Mouse (Mus musculus): Measurements from ENCODE around the gene Supt3.

DNA sequence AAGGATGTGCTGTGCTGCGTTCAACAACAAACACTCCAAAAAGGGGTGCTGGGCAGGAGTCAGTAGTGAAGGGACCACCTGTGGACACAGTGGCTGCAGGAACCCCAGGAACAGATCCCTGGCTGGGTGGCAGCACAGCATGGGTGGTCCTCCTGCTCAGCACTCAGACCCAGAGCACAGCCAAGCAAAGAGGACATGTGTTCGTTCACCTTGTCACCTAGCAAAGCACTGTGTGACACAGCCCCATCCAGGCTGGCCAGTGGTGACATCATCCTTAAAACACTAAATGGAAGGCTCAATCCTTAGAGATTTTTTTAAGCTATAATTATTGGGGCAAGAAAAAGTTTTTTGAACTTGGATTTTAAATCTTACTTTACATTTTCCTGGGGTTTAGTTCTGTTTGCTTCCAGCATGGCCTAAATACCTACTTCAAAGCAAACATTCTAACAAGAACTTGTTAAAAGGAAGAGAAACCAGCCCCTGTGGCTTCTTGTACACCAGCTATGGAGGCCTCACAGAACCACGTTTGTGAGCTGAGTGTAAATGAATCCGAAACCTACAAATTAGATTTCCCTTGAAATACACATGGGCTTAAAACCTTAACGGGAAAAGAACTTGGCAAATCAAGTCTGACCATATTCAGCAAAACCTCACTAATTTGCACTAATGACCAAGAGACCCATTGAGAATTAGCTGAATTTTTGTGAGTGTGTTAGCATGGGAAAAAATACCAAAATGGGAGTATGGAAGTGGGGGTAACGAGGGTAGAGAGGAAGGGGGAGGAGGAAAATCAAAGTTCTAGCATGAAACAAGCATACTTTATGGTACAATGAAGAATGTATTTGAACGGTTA is 295.8 kb downstream of the Supt3 start:
- TF ChIP-seq POLR2A (IDR thresholded peaks at IDR 0.05; ENCODE audit: insufficient read depth, low read length) (no peak), EP300 (IDR thresholded peaks at IDR 0.05; ENCODE audit: insufficient read depth, low read depth, low read length) (no peak)

Data from ES-Bruce4 (cell line).